Mouse (Mus musculus) heart, adult 2 months (tissue): Measurements from ENCODE around the gene Atp1b1. TPM values are rescaled to one million over a fixed set of nuclear protein-coding genes. Genes with fewer than 3 reads are reported as not detected.

Experiments
- DNase-seq, 2 experiments: peaks; one replicate each; pipeline ENCODE4 v3.0.0; 2021
- H3K27ac ChIP-seq: fragments of 200-600 bp; 2 replicates; pipeline ENCODE4 v1.8.1; 2022
- H3K27me3 ChIP-seq: fragments of 200-500 bp; 2 replicates; pipeline ENCODE4 v1.6.1; 2012; ENCODE audit warnings: mild to moderate bottlenecking, low read length, inconsistent platforms, mixed read lengths; ENCODE audit not compliant: control insufficient read depth, insufficient read depth
- H3K36me3 ChIP-seq: fragments of 200-500 bp; 2 replicates; pipeline ENCODE4 v1.6.1; 2012; ENCODE audit warnings: low read length, inconsistent platforms; ENCODE audit not compliant: control insufficient read depth, insufficient read depth
- H3K4me1 ChIP-seq: fragments of 200-500 bp; 2 replicates; pipeline ENCODE4 v1.6.1; 2011; ENCODE audit warnings: low read length; ENCODE audit not compliant: control insufficient read depth, insufficient read depth
- H3K4me3 ChIP-seq: fragments of 200-600 bp; 2 replicates; pipeline ENCODE4 v1.8.1; 2022
- H3K79me2 ChIP-seq: fragments of 200-500 bp; replicated peaks from 2 replicates; pipeline ENCODE4 v1.6.1; 2012; ENCODE audit warnings: mild to moderate bottlenecking, inconsistent platforms, low read length, moderate library complexity, mixed read lengths; ENCODE audit not compliant: control insufficient read depth, insufficient read depth
- H3K9ac ChIP-seq: fragments of 200-500 bp; 2 replicates; pipeline ENCODE4 v1.6.1; 2012; ENCODE audit warnings: low read depth, mild to moderate bottlenecking, control low read depth, inconsistent platforms, low read length, mixed read lengths
- CTCF ChIP-seq: fragments of 200-600 bp; IDR thresholded peaks from 2 replicates; pipeline ENCODE4 v1.8.1; 2022; ENCODE audit warnings: antibody characterized with exemption, mild to moderate bottlenecking, moderate library complexity
- EP300 ChIP-seq: fragments of 200-500 bp; IDR thresholded peaks from 2 replicates; pipeline ENCODE4 v1.6.1; 2011; ENCODE audit warnings: low read depth, low read length, control low read depth; ENCODE audit not compliant: insufficient read depth
- POLR2A ChIP-seq: fragments of 200-500 bp; IDR thresholded peaks from 2 replicates; pipeline ENCODE4 v1.6.1; 2011; ENCODE audit warnings: mild to moderate bottlenecking, low read depth, low read length, control low read depth; ENCODE audit not compliant: insufficient read depth
- WGBS: fragments of 180-500 bp; shearing (Covaris S2); methylation state at CpG from one replicate; pipeline ENCODE4 v1.1.7; 2018; 5-methylcytosine and 5-hydroxymethylcytosine counted together
- intact Hi-C: fragments of 180-260 bp; cut with DNase I; formaldehyde crosslinking; loops from one replicate; pipeline ENCODE4 v1.15.1; 2025
- polyA plus RNA-seq: library from polyadenylated mRNA; depleted of rRNA; stranded (reverse); fragments of >200 nt; gene quantifications from 2 replicates; pipeline ENCODE4 v1.2.3, GENCODE M21; 2012
- total RNA-seq, 2 experiments: library from RNA; stranded (reverse); gene quantifications; 2 replicates each; pipeline ENCODE4 v1.2.3; 2021

Atp1b1 gene
- total and polyA plus RNA-seq, 3 experiments: 136 to 391 (median 328) TPM

DNA sequence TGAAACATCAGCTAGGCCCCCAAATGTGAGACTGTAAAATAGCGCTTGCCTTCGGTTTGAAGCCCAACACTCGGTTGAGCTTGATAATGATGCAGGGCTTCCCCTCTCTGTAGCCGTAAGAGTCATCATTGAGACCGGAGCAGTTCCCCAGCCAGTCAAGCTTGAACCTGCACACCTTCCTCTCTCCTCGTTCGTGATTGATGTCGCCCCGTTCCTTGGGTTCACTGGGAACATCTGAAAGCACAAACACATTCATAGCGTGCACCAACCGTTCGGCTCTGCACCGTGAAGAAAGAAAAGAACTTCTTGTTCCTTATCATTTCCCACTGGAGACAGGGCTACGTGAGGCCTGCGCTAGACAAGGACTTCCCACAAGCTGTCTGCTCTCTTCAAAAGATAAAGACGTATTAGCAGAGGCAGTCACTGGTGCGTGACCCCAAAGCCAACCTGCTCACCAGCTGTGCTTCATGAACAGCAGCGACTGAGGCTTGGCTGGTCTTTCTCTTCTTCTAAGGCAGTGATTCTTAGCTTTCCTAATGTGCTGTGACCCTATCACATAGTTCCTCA is 16.7 kb downstream of the Atp1b1 start:
- DNase-seq: no peak
- no peak overlapping the region for H3K27ac ChIP-seq
- no peaks in the 10 kb centered on the region; the same call in 1 of the 2 replicates for H3K36me3 ChIP-seq
- H3K9ac ChIP-seq: no peak overlapping the region
- no peaks in the 10 kb centered on the region for H3K79me2 ChIP-seq
- WGBS: 47% methylated on average over 18 of the region's 18 CpGs
- intact Hi-C loops: no loop called here
- TF ChIP-seq CTCF (no peak), EP300 (no peak), POLR2A (no peak)
- H3K4me1 ChIP-seq: no peaks in the 10 kb centered on the region
- no peak overlapping the region for H3K4me3 ChIP-seq
- H3K27me3 ChIP-seq: no peaks in the 10 kb centered on the region

DNA sequence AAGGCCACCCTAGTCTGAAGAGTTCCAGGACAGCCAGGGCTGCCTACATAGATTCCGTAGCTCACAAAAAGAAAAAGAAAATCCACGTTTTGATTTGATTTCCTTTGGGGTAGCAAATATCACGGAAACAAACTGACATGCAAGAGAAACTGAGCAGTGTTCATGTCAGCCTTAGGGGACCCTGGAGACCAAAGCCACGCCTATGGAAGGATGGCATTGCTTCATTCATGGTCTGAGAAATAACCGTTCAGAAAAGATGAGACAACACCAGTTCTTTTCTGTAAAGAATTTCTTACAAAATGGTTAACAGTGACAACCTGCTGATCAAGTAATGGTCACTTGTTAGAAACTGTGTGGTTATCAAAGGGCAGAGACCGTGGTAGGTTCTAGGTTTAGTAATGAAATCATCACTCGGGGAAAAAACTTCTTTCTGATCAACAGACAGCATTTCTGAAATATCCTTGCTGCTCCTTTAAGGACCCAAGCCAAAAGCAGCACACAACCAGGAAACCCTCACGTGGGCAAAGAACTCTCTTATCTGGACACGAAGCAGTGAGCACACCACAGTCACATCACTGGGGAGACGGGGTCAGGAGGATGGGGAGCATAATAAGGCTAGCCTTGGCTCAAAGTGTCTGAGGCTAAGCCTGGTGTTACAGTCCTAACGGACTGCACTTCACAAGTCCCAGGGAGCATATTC is 17.3 kb downstream of the Atp1b1 start:
- no peak for DNase-seq
- Histone ChIP-seq H3K4me1 (no peaks in the 10 kb centered on the region), H3K79me2 (no peaks in the 10 kb centered on the region), H3K9ac (no peak overlapping the region), H3K27me3 (no peaks in the 10 kb centered on the region), H3K27ac (no peak overlapping the region), H3K36me3 (no peaks in the 10 kb centered on the region; the same call in 1 of the 2 replicates), H3K4me3 (no peak overlapping the region)
- TF ChIP-seq EP300: no peak
- no peak for TF ChIP-seq CTCF
- TF ChIP-seq POLR2A: no peak
- intact Hi-C loops: no loop called here
- 57% methylated on average over 11 of the region's 11 CpGs for WGBS

DNA sequence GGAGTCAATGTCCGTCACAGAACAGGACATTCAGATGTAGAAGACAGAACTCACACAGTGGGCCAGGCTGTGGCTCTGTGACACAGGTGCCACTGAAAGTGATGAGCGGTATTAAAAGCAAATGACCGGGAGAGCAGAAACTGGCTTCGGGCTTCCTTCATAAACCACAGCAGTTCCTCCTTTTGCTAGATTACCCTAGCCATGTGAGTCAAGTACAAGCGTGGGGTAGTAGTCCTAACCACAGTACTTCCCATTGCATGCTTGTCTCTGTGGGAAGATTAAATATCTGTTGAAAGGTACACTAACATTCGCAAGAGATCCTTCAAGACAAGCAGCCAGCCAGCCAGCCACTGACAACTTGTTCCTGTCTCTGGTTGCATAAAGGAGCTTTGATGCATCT is 17.9 kb downstream of the Atp1b1 start:
- no peaks in the 10 kb centered on the region for H3K4me1 ChIP-seq
- no peak overlapping the region for H3K4me3 ChIP-seq
- no peak for DNase-seq
- no peak overlapping the region for H3K27ac ChIP-seq
- no peaks in the 10 kb centered on the region; the same call in 1 of the 2 replicates for H3K36me3 ChIP-seq
- no peaks in the 10 kb centered on the region for H3K27me3 ChIP-seq
- 84% methylated on average over 6 of the region's 6 CpGs for WGBS
- H3K79me2 ChIP-seq: no peaks in the 10 kb centered on the region
- TF ChIP-seq POLR2A: no peak
- no peak for TF ChIP-seq EP300
- TF ChIP-seq CTCF: no peak
- H3K9ac ChIP-seq: no peak overlapping the region
- intact Hi-C loops: no loop called here

DNA sequence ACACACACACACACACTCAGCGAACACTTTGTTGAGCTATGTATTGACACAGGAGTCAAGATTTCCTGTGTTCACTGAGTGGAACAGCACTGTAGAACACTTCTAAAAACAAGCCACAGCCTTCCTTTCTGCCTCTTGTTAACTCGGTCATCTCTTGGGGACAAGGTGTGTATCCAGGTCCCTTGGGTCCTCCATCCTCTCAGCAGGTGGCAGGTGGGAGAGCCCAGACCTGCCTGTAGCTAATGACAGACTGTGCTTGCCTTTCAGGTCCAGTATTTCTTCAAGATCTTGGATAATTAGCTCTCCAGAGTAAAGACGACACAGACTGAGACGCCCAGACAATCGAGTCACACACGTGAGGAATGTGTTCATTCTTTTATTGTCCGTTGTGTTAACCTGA is 21.4 kb downstream of the Atp1b1 start:
- Histone ChIP-seq H3K4me1 (no peaks in the 10 kb centered on the region), H3K79me2 (no peaks in the 10 kb centered on the region), H3K27me3 (no peaks in the 10 kb centered on the region), H3K27ac (no peak overlapping the region), H3K36me3 (no peaks in the 10 kb centered on the region; the same call in 1 of the 2 replicates), H3K4me3 (no peak overlapping the region), H3K9ac (no peak overlapping the region)
- intact Hi-C loops: no loop called here
- no peak for DNase-seq
- TF ChIP-seq EP300: no peak
- TF ChIP-seq CTCF: no peak
- no peak for TF ChIP-seq POLR2A
- WGBS: 81% methylated on average over 7 of the region's 7 CpGs

DNA sequence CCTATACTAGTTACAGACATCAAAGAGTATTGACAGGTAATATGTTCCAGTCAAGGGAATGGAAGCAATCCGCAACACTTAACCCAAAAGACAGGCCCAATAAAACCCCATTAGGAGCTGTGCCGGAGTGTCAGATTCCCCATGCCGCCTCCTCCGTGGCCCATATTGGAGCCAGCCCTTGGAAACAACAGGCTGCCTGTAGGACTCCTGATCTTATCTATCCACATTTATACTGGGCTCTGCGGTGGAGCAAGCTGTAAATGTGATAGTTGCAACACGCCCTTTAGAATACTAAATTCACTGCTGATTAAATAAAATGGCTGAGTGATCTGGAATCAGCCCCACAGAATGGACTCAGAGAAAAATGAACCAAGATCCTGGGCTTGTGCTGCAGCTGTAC is 24.1 kb downstream of the Atp1b1 start:
- no peak for DNase-seq
- H3K36me3 ChIP-seq: no peaks in the 10 kb centered on the region

DNA sequence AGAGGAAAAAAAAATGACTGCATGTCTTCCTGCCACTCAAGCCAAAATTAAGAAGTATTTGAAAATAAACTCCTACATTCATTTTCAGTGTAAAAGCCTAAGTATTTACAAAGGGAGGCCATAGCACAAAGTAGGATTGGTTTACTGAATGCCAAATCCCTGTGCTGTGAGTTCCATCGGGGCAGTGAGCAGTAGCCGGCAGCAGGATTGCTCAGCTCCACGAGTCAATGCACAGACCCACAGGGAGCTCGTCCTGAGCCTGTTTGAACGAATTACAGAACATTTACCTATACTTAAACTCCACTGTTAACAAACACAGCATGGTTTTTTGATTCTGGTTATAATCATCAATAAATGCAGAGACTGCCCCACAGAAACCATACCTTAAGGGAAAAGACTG is 25.5 kb downstream of the Atp1b1 start:
- H3K4me1 ChIP-seq: no peaks in the 10 kb centered on the region
- no peak for DNase-seq
- H3K79me2 ChIP-seq: no peaks in the 10 kb centered on the region
- H3K36me3 ChIP-seq: no peaks in the 10 kb centered on the region
- no peak overlapping the region for H3K9ac ChIP-seq
- H3K27ac ChIP-seq: no peak overlapping the region
- 90% methylated on average over 5 of the region's 5 CpGs for WGBS
- intact Hi-C loops: no loop called here
- TF ChIP-seq EP300 (no peak), CTCF (no peak), POLR2A (no peak)
- no peaks in the 10 kb centered on the region for H3K27me3 ChIP-seq
- H3K4me3 ChIP-seq: no peak overlapping the region

More for the DNA sequence above, 24.1 kb downstream of the Atp1b1 start:
- Histone ChIP-seq H3K27me3 (no peaks in the 10 kb centered on the region), H3K4me1 (no peaks in the 10 kb centered on the region), H3K27ac (no peak overlapping the region), H3K9ac (no peak overlapping the region), H3K79me2 (no peaks in the 10 kb centered on the region), H3K4me3 (no peak overlapping the region)
- no peak for TF ChIP-seq EP300
- no peak for TF ChIP-seq POLR2A
- no peak for TF ChIP-seq CTCF
- intact Hi-C loops: no loop called here
- WGBS: 69% methylated on average over 6 of the region's 6 CpGs
